Mouse (Mus musculus) G1E (cell line): Measurements from ENCODE around the gene Gm5114.

Experiments
- CTCF ChIP-seq: IDR thresholded peaks from 2 replicates; pipeline ENCODE4 v1.5.1; 2012; ENCODE audit warnings: low read depth, low read length, inconsistent platforms, mixed read lengths
- GATA1 ChIP-seq: IDR thresholded peaks from 2 replicates; pipeline ENCODE4 v1.6.1; 2012; ENCODE audit warnings: borderline replicate concordance, low read length, inconsistent platforms, mixed read lengths
- GATA2 ChIP-seq: IDR thresholded peaks from 2 replicates; pipeline ENCODE4 v1.6.1; 2012; ENCODE audit warnings: low read depth, low read length, inconsistent platforms, borderline replicate concordance
- TAL1 ChIP-seq: conservative IDR thresholded peaks from 2 replicates; pipeline ENCODE4 v1.6.1; 2012; ENCODE audit warnings: low read depth, low read length, inconsistent platforms, mixed read lengths

DNA sequence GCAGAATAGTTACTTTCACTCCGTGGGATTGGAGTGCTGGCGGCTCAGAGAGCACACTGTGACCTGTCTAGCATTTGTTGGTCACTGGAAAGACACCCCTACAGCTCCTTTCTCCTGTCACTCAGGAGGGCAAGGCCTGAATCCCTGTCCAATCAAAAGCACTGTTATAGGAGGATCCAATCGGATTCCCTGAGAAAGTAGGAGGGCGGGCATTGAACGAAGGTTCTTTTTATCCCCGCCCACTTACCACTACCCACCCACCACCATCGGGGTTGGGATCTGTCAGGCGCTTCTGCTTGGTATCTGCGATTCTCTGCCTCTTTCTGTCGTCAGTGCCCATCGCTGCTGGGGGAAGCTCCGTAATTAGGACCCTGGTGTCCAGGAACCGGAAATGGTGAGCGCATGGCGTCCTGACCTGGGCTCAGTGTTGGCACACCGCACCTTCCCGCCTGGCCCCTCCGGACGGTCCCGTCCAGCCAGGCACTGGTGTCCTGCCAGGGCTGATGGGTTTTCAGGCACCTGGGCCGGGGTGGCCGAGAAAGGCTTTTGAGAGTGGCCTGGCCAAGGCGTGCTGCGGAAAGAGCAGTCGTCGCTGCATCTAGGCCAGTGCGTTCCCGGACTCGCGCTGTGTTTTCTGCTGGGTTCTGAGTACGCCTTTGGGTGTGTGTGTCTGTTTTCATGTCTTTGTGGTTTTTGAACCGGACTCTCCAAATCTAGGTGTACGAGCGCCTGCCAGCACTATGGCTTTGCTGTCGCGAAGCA lies 36.5 kb upstream of the Gm5114 start:
- TF ChIP-seq CTCF (no peak), GATA1 (no peak), GATA2 (no peak), TAL1 (no peak)
